Mouse (Mus musculus) liver, embryonic 14.5 days (tissue): Measurements from ENCODE around the gene Klf2.

Source experiments
- CTCF ChIP-seq: IDR thresholded peaks from 2 replicates; pipeline ENCODE4 v1.5.1; 2016; ENCODE audit warnings: antibody characterized with exemption, low read depth, control low read depth
- EP300 ChIP-seq: IDR thresholded peaks from 2 replicates; pipeline ENCODE4 v1.6.1; 2016; ENCODE audit warnings: antibody characterized with exemption, low read depth

GRCm38 (mm10) chr8:72293309-72293708 is 25.5 kb upstream of the Klf2 start:
- TF ChIP-seq CTCF = 0 out of 2 replicates have a peak, but pooled peaks have one; percentile 4
- no peak for TF ChIP-seq EP300
